In the genomic region with DNA sequence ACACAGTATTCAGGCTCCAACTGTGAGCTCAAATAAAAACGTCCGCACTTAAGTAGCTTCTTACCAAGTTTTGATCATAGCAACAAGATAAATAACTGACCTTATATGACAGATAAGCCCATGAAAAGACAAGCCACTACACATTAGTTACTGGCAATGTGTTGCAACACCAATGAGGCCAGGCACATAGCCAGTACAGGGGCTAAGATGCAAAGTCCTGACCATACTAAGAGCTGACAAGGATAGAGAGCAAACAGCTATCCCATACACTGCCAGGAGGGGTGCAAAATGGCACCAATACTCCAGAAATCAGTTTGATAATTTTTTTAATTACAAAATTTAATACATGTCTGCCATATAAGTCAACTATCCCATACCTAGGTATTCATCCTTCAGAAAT, we compare ENCODE assay signal across 17 mouse cellular contexts.
"Had no signal": no experiment of that assay in that cellular context is flagged by ENCODE, and none has a peak within 500 bp of the region (broad histone marks: within the 10 kb centered on the region; RNA-seq: fewer than 3 reads in every experiment).

No protein-coding gene starts in this region.

- DNase-seq: lung, adult 2 months; lung, postnatal 14 days; lung, postnatal 36 days; right cerebral cortex, postnatal 14 days; thymus, adult 2 months; thymus, postnatal 25 days; thymus, postnatal 4 days had no signal

- H3K27ac ChIP-seq: lung, embryonic 15.5 days; macrophage; midbrain, embryonic 13.5 days; midbrain, embryonic 15.5 days; neural tube, embryonic 12.5 days; stomach, embryonic 15.5 days; stomach, postnatal 0 days had no signal

- ATAC-seq: lung, postnatal 0 days; midbrain, embryonic 13.5 days; midbrain, embryonic 15.5 days had no signal

- H3K36me3 ChIP-seq: lung, embryonic 15.5 days; midbrain, embryonic 13.5 days; midbrain, embryonic 15.5 days; neural tube, embryonic 12.5 days; stomach, embryonic 15.5 days had no signal

- H3K9me3 ChIP-seq: lung, embryonic 15.5 days; megakaryocyte, embryonic 14.5 days; midbrain, embryonic 13.5 days; midbrain, embryonic 15.5 days; neural tube, embryonic 12.5 days; stomach, embryonic 15.5 days had no signal

- H3K4me3 ChIP-seq: lung, embryonic 15.5 days; megakaryocyte, embryonic 14.5 days; midbrain, embryonic 13.5 days; midbrain, embryonic 15.5 days; neural tube, embryonic 12.5 days; stomach, embryonic 15.5 days had no signal

- H3K9ac ChIP-seq: lung, embryonic 15.5 days; midbrain, embryonic 13.5 days; midbrain, embryonic 15.5 days; neural tube, embryonic 12.5 days; stomach, embryonic 15.5 days had no signal

- H3K4me2 ChIP-seq: lung, embryonic 15.5 days; midbrain, embryonic 11.5 days; midbrain, embryonic 13.5 days; midbrain, embryonic 15.5 days; neural tube, embryonic 12.5 days; stomach, embryonic 15.5 days had no signal

- H3K27me3 ChIP-seq: lung, embryonic 15.5 days; midbrain, embryonic 15.5 days; neural tube, embryonic 12.5 days; stomach, embryonic 15.5 days had no signal
